Mouse (Mus musculus): ENCODE measurements around the gene Mad2l2.
A peak's percentile ranks its signal among the peaks of the same experiment; 100 is the strongest.

GRCm38 (mm10) chr4:148087091-148087906 lies 42.9 kb upstream of the Mad2l2 start:
- TF ChIP-seq CTCF (conservative IDR thresholded peaks at IDR 0.05; ENCODE audit: low read length), result no peak
- no peak for TF ChIP-seq POU5F1 (IDR thresholded peaks at IDR 0.05; ENCODE audit: borderline replicate concordance, low read length)
- peak; percentile 77; the same call in 1 of the 2 replicates for TF ChIP-seq NANOG (IDR thresholded peaks at IDR 0.05; ENCODE audit: borderline replicate concordance, low read length)
